Mouse (Mus musculus): ENCODE data around the gene Vamp5.

GRCm38 (mm10) chr6:72364009-72364408, 16.3 kb downstream of the Vamp5 start:
- TF ChIP-seq CTCF (IDR thresholded peaks at IDR 0.05; ENCODE audit: borderline replicate concordance, control insufficient read depth, extremely low read depth, insufficient read depth, low read length, poor library complexity): no peak
- TF ChIP-seq POLR2A (IDR thresholded peaks at IDR 0.05; ENCODE audit: control insufficient read depth, extremely low read depth, insufficient read depth, low read length, poor library complexity): no peak
